Mouse (Mus musculus) E14TG2a.4 (cell line): ENCODE measurements around the gene Dhx57.

ENCODE experiments used
- CTCF ChIP-seq: conservative IDR thresholded peaks from 2 replicates; pipeline ENCODE4 v1.5.1; 2014; ENCODE audit warnings: low read length
- NANOG ChIP-seq: IDR thresholded peaks from 2 replicates; pipeline ENCODE4 v1.6.1; 2014; ENCODE audit warnings: borderline replicate concordance, low read length, mixed read lengths
- POU5F1 ChIP-seq: IDR thresholded peaks from 2 replicates; pipeline ENCODE4 v1.6.1; 2014; ENCODE audit warnings: low read length, borderline replicate concordance

GRCm38 (mm10) chr17:80234376-80234775, 55.9 kb downstream of the Dhx57 start:
- TF ChIP-seq CTCF (no peak), NANOG (no peak), POU5F1 (no peak)
